Mouse (Mus musculus) C2C12 (cell line): ENCODE results near the gene Il4i1.

Experiments used
- CTCF ChIP-seq: IDR thresholded peaks from one replicate; pipeline ENCODE4 v1.5.1; 2011; ENCODE audit not compliant: control insufficient read depth, insufficient read depth, insufficient read length
- MYOD1 ChIP-seq: IDR thresholded peaks from one replicate; pipeline ENCODE4 v1.6.1; 2011; ENCODE audit warnings: low read depth; ENCODE audit not compliant: control insufficient read depth, insufficient read length
- USF1 ChIP-seq: IDR thresholded peaks from one replicate; pipeline ENCODE4 v1.6.1; 2011; ENCODE audit warnings: low read depth, mild to moderate bottlenecking, control low read depth, moderate library complexity

DNA sequence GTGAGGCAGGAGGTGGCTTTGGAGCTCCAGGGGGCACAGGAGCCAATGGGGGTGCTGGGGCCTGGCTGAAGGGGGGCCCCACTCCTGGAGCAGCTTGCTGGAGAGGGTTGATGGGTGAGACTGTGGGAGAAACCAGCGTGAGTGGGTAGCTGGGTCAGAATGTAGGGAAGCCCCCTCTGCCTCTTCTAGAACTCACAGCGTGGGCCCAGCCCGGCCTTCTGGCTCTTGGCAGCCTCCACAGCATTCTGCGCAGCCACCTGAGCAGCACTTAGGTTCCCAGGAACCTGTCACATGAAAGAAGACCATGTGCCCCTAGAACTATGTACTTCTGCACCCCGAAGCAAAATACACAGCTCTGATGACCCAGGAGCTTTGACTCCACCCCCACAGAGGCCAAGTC is 68.5 kb downstream of the Il4i1 start:
- TF ChIP-seq CTCF: no peak
- TF ChIP-seq USF1: no peak
- no peak for TF ChIP-seq MYOD1
